Mouse (Mus musculus) gastrocnemius, adult 2 months (tissue): ENCODE results near the gene Fchsd2. TPM values are rescaled to one million over a fixed set of nuclear protein-coding genes. Genes with fewer than 3 reads are reported as not detected.

ENCODE experiments used
- DNase-seq: peaks from one replicate; pipeline ENCODE4 v3.0.0; 2022
- H3K27ac ChIP-seq: fragments of 200-600 bp; 2 replicates; pipeline ENCODE4 v1.8.1; 2022; ENCODE audit warnings: mild to moderate bottlenecking
- H3K4me3 ChIP-seq: fragments of 200-600 bp; 2 replicates; pipeline ENCODE4 v1.8.1; 2022; ENCODE audit warnings: mild to moderate bottlenecking, moderate library complexity
- CTCF ChIP-seq: fragments of 200-600 bp; IDR thresholded peaks from 2 replicates; pipeline ENCODE4 v1.8.1; 2022; ENCODE audit warnings: antibody characterized with exemption, mild to moderate bottlenecking, moderate library complexity
- intact Hi-C: fragments of 180-260 bp; cut with DNase I; formaldehyde crosslinking; loops from one replicate; pipeline ENCODE4 v1.15.1; 2025
- total RNA-seq, 2 experiments: library from RNA; stranded (reverse); gene quantifications; 2 replicates each; pipeline ENCODE4 v1.2.3; 2021

Gene Fchsd2
- total RNA-seq, 2 experiments from 2014 or later = 3.7 to 7.1 TPM

DNA sequence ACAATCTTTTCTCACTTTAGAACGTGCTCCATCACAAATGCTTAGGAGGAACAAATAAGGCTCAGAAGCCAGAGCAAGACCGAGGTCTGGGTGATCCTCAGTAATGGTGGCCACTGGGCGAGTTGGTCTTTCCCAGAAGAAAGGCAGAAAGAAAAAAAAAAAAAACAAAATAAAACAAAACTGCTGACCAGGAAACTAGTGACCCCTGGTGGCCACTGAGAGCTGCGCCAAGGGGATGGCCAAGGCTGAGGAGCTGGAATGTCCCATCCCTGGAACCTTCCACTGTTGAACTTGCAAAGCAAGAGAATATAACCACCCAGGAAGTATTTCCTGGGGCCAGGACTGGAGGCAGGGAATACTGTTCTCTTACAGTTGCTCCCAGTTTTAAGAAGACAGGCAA lies 195.8 kb downstream of the Fchsd2 start:
- no peak overlapping the region for H3K4me3 ChIP-seq
- peak; percentile 67 for DNase-seq
- intact Hi-C loops = loop anchor here (1.0 to 5.0 kb wide), 2 partner anchors 51 to 227 kb away; no protein-coding TSS in a partner anchor
- TF ChIP-seq CTCF = peak; percentile 94
- H3K27ac ChIP-seq = peak overlapping the region; percentile 59

DNA sequence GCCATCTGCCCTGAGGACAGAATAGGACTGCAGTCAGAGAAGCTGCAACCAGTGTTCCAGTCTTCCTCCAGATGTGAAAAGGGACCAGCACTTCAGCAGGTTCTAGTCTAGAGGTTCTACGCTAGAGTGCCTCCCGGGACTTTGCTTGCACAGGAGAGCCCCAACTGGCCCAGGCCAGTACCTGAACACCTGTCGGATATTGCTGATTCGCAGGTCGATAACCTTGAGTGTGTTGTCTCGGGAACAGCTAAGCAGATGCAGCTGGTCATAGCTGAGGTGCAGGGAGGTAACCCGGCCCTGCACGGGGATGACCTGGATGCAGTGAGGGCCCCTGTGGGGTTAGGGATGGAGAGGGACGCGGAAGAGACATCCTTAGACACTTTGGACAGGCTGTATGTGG lies 197.7 kb downstream of the Fchsd2 start:
- intact Hi-C loops = no loop called here
- no peak overlapping the region for H3K27ac ChIP-seq
- no peak overlapping the region for H3K4me3 ChIP-seq
- no peak for DNase-seq
- TF ChIP-seq CTCF = no peak

DNA sequence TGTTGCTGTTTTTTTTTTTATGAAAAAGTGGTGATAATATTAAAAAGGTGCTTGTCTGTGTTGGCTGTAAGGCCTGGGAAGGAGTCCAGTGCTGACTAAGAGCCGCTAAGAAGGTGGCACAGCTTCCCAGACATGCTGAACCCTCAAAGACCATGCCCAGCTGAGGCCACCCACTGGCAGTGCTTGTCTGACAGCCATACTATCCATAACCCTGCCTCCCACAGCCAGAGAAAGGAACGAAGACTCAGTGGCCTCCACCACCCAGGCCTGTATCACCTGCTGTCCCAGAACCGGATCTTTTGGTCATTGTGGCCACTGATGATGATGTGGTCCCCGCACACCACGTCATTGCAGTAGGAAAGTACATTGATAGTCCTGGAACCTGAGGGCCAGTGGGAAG lies 198.5 kb downstream of the Fchsd2 start:
- TF ChIP-seq CTCF = no peak
- Histone ChIP-seq H3K27ac (no peak overlapping the region), H3K4me3 (no peak overlapping the region)
- intact Hi-C loops = no loop called here
- DNase-seq = no peak

DNA sequence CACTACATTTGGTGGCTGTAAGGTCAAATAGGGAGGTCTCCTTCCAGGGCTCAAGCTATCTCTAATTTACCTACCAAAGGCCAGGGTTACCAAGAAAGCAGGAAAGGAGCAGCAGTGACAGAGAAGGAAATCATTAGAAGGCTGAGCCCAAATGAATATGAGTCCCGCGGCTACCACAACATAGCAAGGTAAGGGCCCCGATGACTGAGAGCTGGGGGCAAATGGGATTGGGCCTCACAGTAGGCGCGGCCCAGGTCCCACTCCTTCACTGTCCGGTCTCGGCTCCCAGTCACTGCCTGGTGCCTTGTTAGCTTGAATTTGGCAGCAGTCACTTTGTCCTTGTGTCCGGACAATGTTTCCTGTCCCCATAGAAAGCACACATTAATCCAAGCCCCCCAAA lies 199.0 kb downstream of the Fchsd2 start:
- TF ChIP-seq CTCF = no peak
- no peak overlapping the region for H3K27ac ChIP-seq
- intact Hi-C loops = no loop called here
- DNase-seq = no peak
- H3K4me3 ChIP-seq = no peak overlapping the region

DNA sequence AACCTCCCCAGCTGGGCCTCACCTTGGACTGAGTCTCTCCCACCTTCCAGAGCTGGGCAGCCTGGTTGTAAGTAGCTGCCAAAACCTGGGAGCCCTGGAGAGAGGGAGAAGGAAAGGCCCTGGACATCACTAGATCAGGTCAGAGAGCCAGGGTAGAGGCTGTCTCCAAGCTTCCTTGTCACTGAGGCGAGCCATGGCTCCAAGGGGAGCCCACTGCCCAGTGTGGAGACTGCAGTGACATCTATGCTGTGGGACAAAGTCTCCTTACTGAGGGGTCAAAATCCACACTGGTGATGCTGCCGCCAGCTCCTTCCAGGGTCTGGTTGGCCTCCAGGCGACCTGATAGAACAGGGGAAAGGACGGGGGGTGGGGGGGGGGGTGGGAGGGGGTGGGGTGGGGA lies 199.4 kb downstream of the Fchsd2 start:
- no peak for TF ChIP-seq CTCF
- intact Hi-C loops = no loop called here

DNA sequence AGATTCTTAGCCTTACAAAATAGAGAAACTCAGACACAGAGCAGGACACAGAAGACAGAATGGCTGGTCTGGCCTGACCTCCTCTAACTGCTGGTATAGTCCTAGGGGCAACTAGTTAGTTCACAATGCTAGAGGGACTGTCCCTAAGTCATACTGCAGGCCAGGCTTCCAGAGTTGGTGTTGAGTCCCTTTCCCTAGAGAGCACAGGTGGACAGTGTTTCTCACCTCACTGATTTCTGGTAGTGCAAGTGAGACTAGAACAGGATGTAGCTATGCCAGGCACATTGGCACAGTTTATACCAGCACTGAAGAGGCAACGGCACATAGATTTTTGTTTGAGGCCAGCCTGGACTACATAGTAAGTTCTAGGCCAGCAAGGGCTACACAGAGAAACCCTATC lies 200.0 kb downstream of the Fchsd2 start:
- intact Hi-C loops = no loop called here
- TF ChIP-seq CTCF = no peak
- Histone ChIP-seq H3K27ac (no peak overlapping the region), H3K4me3 (no peak overlapping the region)
- DNase-seq = no peak

More for the DNA sequence above, 199.4 kb downstream of the Fchsd2 start:
- Histone ChIP-seq H3K27ac (no peak overlapping the region), H3K4me3 (no peak overlapping the region)
- no peak for DNase-seq

DNA sequence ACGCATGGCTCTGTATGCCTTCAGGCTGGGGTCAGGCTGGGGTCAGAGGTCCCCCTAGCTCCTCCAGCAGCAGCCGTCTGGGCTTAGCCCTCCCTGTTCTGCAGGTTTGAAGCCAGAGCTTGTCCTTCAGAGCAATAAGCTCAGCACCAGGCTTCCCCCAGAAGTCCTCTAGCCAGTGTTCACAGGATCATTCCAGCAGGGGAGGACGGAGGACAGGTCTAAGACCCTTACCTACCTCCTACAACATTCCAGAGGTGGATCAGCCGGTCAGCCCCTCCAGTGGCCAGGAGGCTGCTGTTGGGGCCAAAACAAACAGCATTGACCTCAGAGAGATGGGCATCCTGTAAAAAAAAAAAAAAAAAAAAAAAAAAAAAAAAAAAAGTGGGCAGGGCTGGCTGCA lies 200.5 kb downstream of the Fchsd2 start:
- Histone ChIP-seq H3K27ac (no peak overlapping the region), H3K4me3 (no peak overlapping the region)
- intact Hi-C loops = no loop called here
- TF ChIP-seq CTCF = no peak
- no peak for DNase-seq

DNA sequence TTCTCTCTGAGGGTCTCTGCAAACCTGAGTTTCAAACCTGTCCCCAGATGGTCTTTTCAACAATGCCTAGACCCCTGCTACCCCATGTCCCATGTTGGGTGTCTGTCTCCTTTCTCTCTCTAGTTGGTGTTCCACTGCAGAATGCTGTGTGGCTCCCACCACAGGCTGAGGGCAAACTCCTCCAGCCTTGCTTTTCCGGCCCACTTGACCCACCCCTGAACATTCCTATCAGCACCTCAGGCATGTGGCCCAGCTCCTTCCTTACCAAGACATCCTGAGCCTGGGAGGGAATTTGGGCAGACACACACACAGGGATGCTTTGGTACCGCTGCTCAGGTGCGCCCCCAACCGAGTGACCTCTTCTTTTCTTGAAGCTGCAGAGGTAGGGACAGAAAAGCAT lies 200.9 kb downstream of the Fchsd2 start:
- intact Hi-C loops = no loop called here
- no peak for TF ChIP-seq CTCF
- no peak overlapping the region for H3K4me3 ChIP-seq
- no peak for DNase-seq
- H3K27ac ChIP-seq = no peak overlapping the region

DNA sequence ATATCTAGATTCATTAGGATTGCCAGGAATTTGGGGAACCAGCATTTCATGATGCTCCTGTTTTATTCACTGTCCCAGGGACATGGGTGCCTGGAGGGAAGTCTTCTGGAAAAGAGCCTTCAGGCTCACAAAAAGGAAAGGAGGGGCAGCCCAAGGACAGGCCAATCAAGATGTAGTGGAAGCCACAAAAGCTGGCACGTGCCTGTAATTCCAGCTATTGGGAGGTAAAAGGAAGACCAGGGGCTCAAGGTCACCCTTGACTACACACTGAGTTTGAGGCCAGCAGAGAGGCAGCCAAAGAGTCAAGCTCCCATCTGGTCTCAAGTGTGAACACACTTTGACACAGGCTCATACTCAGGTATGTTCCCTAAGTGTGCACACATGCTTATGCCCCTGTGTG lies 202.8 kb downstream of the Fchsd2 start:
- Histone ChIP-seq H3K4me3 (no peak overlapping the region), H3K27ac (no peak overlapping the region)
- DNase-seq = no peak
- no peak for TF ChIP-seq CTCF
- intact Hi-C loops = no loop called here

DNA sequence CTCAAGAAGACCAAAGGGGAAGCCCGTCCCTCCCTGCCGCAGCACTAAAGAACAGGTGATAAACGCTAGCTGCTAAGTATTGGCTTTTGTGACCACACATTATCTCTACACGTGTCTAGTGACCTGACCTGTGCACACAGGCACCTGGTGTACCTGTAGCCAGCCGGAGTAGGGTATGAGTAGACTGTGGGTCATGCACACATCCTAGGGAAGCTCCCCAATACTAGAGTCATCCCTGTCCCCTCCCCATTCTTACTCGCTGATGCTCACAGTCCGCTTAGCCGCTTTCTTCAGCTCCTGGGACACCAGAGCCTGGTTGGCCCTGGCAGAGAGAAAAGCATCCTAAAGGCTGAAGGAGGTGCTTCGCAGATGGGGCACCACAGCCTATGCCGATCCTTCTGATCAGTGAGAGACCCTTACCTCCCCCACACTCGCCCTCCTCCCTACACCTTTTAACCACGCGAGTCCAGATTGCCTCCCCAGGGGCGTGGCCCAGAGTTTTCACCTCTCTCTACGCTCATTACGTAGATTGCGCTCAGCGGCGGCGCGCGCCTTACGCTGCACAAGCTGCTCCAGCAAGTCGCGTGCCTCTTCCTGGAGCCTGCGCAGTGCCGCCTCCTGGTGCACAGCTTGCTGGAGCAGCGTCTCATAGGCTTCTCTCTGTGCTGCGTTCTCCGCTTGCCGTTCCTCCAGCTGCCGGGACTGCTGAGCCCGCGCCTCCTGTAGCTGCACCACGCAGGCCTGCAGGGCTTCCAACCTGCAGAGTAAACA lies 203.8 kb downstream of the Fchsd2 start:
- no peak for TF ChIP-seq CTCF
- DNase-seq = peak; percentile 54
- H3K27ac ChIP-seq = no peak overlapping the region
- H3K4me3 ChIP-seq = no peak overlapping the region
- intact Hi-C loops = no loop called here

DNA sequence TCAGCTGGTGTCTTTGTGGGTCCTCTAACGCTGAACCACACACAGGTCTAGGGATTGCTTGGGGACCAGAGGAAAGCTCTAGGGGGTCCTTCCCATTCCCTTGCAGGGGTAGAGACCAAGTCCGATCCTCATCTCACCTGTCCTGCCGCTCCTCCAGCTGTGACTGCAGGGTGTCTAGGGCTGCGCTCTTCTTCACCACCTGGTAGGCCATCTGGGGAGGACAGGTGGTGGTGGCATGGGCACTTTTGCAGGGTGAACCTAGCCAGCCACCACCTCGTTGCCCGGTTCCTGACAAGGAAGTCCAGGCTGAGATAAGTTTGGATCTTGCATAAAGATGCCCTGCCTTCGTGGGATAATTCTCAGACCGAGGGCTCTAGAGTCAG lies 204.4 kb downstream of the Fchsd2 start:
- intact Hi-C loops = no loop called here
- Histone ChIP-seq H3K27ac (no peak overlapping the region), H3K4me3 (no peak overlapping the region)
- TF ChIP-seq CTCF = no peak
- no peak for DNase-seq

DNA sequence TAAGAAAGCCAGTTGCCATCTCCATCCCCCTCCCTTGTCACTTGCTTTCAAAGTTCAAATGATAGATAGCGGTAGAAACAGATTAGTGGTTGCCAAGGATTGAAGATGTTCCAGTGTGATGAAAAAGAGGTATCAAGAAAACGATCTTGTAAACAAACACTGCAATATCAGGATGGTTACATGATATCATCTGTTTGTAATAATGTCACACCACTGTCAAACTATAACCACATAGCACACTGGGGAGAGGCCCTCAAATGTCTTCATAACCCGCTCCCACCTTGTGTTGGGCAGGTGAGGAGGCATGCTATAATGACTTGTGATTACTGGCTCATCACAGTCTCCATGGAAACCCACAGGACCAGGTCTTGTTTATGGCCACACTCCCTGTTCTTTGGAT lies 205.7 kb downstream of the Fchsd2 start:
- intact Hi-C loops = no loop called here
- no peak overlapping the region for H3K27ac ChIP-seq
- TF ChIP-seq CTCF = no peak

DNA sequence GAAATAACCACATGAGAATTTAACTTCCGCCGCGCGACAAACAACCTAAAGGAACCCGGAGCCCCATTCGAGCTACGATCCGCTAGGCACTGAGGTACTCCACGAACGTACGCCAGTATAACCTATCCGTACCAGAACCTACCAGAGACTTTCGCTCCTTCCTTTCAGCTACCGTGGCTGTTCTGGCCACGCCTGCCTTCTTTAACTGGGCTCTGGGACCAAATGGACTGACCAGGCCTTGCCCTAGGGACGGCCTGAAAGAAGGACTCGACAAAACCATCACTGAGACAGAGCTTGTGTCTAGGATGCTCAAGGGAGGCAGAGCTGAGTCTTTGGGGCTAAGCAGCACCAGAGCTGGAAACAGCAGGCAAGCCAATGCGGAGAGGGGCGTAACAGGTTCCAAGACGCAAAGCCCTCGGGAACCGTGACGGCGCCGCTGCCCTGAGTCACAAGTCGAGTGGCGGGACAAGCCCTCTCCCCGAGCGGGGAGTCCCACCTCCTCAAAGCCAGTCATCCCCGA lies 208.8 kb downstream of the Fchsd2 start:
- intact Hi-C loops = no loop called here
- H3K27ac ChIP-seq = peak overlapping the region; percentile 96
- no peak for TF ChIP-seq CTCF
- peak overlapping the region; percentile 87 for H3K4me3 ChIP-seq
- DNase-seq = no peak

More for the DNA sequence above, 205.7 kb downstream of the Fchsd2 start:
- DNase-seq = no peak
- H3K4me3 ChIP-seq = no peak overlapping the region

DNA sequence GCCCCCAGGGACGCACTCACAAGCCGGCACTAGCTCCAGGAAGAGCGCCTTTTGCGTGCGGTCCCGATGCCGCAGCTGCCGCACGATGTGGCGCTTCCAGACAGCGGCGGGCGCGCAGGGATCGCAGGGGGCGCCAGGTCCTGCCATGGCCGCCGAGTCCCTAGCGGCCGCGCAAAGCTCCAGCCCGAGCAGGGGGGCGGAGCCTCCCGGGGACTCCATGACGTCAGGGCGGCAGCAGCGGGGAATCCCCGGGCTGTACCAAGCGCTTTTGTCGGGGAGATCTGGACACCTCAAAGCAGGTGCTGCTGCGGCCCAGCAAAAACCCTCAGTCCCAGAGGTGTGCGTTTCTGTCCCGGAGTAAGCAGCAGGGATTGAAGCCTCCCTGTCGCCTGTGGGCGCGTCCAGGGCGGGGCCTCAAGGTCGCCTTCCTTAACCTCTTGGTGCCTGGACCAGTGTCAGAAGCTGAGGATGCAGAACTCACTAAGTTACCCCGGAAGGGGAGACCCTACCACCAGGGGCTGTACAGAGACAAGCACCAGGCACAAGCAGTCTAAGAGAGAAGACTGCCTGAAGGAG lies 209.3 kb downstream of the Fchsd2 start, which contains the start of gene Atg16l2:
Atg16l2 (minus strand) TSS at position 371 of the 576 bp plus-strand sequence.
- intact Hi-C loops = loop anchor here (1.0 kb wide), 1 partner anchor 8 kb away; no protein-coding TSS in a partner anchor
- peak within 1 kb of the TSS; percentile 87 for H3K4me3 ChIP-seq
- TF ChIP-seq CTCF = peak; percentile 58
- peak; percentile 96 for DNase-seq
- H3K27ac ChIP-seq = peak within 1 kb of the TSS; percentile 96
